Mouse (Mus musculus): ENCODE results near the gene Lgals4.

Lgals4 gene

DNA sequence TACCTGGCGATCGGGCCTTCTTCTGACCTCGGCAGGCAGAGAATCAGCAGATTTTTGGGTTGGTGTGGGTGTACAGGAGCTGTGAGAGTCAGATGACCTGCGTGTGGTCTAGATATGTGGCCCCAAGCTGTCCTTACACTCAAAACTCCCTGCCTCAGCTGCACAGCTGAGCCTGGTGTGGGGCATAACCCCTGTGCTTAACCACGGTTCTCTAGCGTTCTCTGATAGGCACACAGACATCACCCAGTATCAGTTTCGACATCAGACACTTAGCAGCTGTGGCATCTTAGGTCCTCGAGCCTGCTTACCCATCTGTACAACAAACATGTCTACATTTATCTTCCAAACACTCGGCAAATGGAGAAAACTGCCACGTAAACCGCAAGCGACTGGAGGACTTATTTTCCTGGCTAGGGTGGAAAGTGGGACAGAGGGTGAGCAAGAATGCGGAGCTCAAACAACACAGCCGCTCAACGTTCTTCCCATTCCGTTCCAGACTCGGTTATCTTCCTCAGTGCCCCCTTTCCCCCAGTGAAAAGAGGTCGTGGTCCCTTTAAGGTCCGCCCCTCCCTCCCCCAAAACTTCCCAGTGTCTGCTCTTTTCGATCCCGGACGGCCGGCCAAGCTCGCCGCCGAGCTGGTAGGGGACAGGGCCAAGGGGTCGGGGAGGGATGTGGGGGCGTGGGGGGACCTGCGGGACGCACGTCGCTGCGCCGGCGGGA lies 25.3 kb upstream of the Lgals4 start, which contains the start of gene Hnrnpl:
Gene Hnrnpl (plus strand): TSS at position 321 of the 721 bp plus-strand sequence.
- peak; percentile 56 to 93 for DNase-seq (ENCODE audit: inconsistent age in 2 of 2, low spot score in 1 of 2)

DNA sequence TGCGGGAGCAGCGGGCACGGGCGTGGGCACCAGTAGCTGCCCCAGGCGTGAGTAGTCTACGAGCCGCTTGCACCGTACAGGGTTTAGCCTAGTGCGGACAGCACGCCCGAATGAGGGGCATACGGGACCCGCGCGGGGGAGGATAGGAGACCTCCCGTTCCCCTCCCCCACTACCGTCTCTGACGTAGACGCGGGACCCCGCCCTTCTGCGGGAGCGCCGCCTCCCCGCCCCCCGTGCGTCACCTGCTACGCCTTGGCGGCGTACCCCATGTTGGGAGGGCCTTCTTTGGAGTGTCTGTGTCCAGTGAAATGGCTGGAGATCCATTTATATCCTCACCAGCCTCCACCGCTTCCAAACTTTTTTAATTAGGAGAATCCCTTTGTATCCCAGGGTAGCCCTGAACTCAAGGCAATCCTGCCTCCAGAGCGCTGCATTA lies 24.7 kb upstream of the Lgals4 start:
- DNase-seq (ENCODE audit: inconsistent age in 2 of 2, low spot score in 1 of 2): peak; percentile 97 to 99

DNA sequence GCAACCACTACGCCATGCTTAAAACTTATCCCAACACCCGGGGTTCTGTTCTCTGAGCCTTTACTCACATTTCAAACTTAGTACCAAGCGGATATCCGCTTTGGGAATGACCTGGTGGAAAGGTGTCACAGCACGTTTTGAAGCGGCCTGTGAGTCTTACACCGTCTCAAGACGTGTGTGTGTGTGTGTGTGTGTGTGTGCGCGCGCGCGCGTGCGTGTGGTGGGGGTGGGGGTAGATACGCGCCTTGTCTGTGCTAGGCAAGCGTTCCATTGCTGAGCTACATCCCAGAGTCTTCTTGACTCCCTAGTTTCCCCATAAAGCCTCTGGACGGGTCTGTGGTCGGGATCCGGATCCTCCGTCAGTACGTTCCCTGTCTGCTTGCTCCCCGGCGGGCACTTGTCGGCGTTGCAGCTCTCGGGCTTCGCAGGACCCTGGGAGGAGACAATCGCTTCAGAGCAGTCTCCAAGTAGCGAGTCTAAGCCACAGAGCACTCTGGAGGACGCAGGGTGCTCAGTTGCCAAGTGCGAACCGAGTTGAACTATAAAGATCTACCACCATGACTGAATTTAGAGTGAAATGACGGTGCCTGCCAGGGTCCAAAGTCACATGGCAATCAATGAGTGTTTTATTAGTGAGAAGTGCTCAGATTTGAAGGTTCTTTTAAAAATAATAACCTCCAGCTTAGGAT lies 24.1 kb upstream of the Lgals4 start:
- peak; percentile 75 to 93 for DNase-seq (ENCODE audit: inconsistent age in 2 of 2, low spot score in 1 of 2)

DNA sequence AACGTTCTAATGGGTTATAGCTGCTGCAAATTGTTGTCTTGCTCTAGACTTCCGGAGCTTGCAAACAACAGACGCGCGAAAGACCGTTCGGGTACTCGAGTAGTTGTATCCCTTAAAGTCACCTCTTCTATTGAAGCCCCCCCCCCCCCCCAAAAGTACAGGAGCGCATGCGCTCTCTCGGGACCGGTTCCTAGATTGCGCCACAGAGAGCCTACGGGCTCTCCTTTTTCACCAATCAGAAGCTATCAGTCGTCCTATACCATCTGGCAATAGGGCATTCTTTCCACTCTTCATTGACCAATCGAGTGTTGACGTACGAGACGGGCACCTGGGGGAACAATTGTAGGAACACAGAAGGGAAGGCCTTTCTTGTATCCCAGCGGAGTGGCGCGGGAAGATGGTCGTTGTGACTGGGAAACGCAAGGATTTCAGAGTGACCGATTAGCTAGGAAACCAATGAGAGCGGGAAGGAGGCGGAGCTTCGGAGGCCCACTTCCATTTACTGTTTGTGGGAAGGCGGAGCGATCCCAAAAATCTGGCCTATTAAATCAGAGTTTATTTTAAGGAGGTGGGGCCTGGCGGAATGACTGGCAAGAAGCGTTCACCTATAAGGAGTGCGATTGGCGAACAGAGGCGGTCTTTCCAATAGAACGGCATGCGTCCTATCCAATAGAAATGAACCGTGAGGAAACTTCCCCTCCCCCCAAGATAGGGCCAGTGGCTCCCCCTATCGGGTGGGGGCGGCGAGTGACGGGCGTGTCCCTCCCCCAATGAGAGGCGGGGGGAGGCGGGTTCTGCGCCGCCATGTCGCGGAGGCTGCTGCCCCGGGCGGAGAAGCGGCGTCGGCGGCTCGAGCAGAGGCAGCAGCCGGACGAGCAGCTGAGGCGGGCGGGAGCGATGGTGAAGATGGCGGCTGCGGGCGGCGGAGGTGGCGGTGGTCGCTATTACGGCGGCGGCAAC lies 23.3 kb upstream of the Lgals4 start:
- DNase-seq (ENCODE audit: inconsistent age in 2 of 2, low spot score in 1 of 2): peak; percentile 98 to 100

DNA sequence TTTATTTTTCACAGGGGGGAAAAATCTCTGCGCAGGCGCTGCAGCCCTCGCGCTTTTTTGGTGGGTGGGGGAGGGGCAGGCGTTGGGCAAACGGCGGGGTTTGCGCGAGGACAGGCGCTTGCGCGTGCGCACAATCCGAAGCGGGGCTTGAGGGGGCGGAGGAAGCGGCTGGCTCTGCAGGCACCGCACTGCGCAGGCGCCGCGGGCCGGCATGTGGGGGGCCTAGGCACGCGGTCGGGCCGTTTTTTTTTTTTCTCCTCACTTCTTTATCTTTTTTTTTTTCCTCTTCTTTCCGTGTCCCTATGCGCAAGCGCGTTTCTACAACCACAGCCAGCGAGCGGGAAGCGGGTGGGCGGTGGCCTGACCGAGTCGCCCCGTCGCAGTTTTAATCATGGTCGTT lies 22.4 kb upstream of the Lgals4 start:
- DNase-seq (ENCODE audit: inconsistent age in 2 of 2, low spot score in 1 of 2): peak; percentile 95 to 97

DNA sequence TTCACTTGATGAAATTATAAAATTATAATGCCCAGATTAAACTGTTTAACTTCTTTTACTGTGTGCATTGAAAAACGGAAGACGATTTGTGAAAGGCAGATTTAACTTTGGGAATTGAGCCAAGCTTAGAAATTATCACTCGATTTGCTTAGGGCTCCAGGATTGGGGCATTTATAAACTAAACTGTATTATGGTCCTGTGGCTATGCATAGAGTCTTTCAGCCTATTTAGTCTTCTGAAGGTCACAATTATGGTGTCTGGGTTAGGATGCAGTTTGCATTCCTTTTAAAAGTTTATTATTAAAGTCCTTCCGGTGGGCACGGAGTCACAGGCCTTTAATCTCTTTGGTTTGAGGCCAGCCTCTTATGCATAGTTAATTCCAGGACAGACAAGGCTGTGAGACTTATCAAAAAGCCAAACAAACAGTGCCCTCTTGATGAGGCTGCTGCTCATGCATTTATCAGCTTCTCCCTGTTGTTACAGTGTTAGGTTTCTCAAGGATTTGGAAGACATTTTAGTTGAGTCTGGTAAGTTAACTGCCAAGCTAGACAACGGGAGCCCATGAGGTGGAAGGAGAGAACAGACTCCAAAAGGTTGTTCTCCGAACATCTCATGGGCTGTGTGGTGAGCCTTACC lies 21.9 kb upstream of the Lgals4 start:
- DNase-seq (ENCODE audit: inconsistent age in 2 of 2, low spot score in 1 of 2): peak; percentile 15 to 67

DNA sequence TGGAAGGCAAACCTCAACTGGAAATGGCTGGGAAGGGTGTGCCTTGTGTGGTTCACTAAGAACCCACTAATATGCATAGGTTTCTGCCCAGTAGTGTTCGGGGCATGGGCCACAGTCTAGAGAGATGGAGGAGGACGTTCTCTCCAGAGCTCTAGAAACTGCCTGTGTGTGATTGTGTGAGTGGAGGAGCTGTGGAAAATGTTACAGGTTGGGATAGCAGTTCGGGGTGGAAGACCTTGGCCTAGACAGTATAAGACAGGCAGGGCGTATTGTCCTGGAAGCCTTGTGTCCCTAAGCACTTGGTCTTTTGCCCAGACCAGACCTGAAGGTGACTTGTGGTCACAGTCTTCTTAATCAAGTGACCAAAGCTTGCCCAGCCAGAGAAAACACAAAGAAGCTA lies 21.2 kb upstream of the Lgals4 start:
- peak; percentile 51 to 76 for DNase-seq (ENCODE audit: inconsistent age in 2 of 2, low spot score in 1 of 2)

DNA sequence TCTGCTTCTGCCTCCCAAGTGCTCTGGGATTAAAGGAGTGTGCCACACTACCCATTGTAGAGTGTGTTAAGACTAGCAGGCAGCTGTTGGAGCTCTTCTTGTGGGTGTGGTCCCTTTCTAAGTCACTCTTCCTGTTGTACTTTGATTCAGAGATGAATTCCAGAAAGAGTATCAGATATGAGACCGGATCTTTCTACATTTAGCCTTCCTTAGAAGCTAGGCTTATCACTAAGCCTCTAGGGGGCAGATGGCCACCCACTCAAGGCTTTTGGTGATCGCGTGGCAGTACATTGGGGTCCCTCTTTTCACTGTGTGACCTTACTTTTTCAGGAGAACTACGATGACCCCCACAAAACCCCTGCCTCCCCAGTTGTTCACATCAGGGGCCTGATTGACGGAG lies 20.7 kb upstream of the Lgals4 start:
- peak; percentile 15 to 60 for DNase-seq (ENCODE audit: inconsistent age in 2 of 2, low spot score in 1 of 2)

DNA sequence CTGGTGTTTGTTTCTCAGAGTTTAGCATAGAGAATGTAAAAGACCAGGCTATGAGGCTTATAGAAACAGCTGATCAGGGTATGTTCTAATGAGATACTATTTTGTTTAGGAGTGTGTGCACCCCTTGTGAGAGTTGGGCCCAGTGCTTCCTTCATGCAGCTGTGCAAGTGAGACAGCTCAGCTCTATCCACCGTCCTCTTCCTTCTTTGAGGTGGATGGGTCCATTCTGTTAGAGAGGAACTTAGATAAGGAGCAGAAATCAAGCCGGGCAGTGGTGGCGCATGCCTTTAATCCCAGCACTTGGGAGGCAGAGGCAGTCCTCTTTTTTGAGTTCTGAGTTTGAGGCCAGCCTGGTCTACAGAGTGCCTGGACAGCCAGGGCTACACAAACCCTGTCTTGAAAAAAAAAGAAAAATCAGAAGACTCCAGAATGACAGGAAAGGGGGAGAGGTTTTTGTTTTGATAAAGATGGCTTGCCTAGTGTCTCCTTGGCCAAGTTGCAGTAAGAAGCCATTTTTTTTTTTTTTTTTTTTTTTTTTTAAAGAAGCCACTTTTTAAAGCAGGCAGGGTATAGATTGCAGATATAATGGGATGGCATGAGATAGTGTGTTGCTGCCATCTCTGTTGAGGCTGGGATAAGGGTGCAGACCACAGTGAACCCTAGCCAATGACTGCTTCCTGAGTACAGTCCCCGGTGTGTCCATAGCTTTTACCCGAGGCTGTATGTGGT lies 19.2 kb upstream of the Lgals4 start:
- no peak for DNase-seq (ENCODE audit: inconsistent age in 2 of 2, low spot score in 1 of 2)

DNA sequence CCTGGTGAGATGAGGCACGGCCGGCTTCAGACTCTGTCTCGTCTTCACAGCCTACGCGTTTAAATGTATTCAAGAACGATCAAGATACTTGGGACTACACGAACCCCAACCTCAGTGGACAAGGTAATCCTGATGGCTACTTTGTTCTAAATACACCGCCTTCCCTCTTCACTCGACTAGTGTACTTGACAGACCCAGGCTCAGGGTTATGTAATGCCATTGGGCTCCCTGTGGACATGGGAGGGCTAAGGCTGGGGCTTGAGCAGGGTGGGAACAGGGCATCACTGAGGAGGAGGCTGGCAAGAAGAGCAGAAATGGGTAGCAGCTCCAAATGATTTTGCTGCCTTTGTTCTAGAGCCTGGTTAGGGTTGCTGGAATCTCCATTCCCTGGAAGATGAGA lies 18.4 kb upstream of the Lgals4 start:
- no peak for DNase-seq (ENCODE audit: inconsistent age in 2 of 2, low spot score in 1 of 2)

DNA sequence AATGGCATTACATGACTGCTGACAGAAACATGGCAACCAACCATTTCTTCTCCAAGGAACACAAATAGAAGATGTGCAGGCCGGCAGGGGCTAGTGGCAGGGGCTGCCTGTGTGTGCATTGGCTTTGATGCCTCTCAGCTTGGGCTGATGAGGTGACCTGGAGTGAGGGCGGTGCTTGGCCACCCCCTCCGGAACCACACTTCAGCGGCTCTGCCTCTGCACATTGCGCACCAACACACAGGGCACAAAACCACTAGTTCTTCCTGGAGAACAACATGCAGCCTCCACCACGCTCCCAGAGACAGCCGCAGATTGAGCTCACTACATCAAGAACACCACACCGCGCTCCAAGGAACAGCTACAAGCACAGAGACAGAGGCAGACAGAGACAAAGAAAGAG lies 17.5 kb upstream of the Lgals4 start:
- DNase-seq (ENCODE audit: inconsistent age in 2 of 2, low spot score in 1 of 2): peak; percentile 25 to 47

DNA sequence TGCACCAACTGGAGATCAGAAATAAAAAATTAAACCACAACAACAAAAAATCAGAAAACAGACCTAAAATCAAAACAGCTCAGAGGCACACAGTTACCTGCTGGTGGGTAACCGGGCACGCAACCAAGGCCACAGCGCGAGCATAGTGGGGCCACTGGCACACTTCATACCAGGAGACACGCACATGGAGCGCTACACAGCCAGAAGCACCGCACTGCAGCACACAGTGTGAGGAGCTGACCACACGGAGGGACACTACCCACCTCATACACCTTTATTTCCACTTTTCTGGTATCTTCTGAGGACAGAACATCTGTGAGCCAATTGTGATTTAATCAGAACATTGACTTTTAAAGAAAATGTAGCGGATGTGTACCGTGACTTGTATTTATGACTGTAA lies 16.7 kb upstream of the Lgals4 start:
- no peak for DNase-seq (ENCODE audit: inconsistent age in 2 of 2, low spot score in 1 of 2)

DNA sequence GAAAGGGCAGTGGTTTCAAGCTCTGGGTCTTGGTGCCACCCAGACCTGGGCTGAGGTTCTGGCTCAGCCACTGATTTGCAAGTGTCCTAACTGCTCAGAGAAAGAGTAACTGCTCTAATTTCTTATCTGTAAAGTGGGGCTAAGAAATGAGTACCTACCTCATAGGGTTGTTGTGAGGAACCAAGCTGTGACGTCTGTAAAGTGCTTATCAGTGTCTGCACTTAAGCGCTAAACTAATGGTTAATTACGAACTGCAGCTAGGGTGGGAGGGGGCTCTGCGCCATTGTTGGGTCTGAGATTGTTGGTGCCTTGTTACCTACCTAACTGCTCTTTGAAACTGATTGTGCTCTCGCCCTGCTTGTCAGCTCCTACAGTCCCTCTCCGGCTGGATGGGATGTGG lies 16.1 kb upstream of the Lgals4 start:
- DNase-seq (ENCODE audit: inconsistent age in 2 of 2, low spot score in 1 of 2): peak in 1 of 2 experiments; percentile 46

DNA sequence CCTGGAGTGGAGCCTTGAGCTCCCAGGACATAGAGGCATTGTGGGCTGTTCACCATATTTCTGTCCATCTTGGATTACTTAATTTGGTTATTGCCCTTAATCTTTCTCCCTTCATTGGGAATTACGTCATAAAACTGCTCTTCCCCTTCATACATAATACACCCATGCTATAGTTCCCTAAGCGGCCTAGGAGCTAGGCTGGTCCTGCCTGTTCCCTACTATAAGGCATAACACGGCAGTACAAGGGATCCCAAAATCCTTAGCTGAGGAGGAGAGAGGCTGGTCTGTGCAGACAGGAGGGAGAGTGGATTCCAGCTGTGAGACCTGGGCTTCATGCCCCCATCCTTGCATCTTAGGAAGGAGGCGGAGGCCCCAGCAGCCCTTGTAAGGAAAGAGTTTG lies 15.7 kb upstream of the Lgals4 start:
- DNase-seq (ENCODE audit: inconsistent age in 2 of 2, low spot score in 1 of 2): no peak

DNA sequence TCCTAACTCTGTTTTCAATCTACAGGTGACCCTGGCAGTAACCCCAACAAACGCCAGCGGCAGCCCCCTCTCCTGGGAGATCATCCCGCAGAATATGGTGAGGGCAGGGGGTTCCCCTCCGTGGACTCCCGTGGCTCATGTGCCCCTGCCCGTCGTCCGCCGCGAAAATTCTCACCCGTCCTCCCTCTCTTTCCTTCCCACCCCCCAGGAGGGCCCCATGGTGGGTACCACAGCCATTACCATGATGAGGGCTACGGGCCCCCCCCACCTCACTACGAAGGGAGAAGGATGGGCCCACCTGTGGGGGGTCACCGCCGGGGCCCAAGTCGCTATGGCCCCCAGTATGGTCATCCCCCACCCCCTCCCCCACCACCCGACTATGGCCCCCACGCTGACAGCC lies 15.2 kb upstream of the Lgals4 start:
- DNase-seq (ENCODE audit: inconsistent age in 2 of 2, low spot score in 1 of 2): peak in 1 of 2 experiments; percentile 33

DNA sequence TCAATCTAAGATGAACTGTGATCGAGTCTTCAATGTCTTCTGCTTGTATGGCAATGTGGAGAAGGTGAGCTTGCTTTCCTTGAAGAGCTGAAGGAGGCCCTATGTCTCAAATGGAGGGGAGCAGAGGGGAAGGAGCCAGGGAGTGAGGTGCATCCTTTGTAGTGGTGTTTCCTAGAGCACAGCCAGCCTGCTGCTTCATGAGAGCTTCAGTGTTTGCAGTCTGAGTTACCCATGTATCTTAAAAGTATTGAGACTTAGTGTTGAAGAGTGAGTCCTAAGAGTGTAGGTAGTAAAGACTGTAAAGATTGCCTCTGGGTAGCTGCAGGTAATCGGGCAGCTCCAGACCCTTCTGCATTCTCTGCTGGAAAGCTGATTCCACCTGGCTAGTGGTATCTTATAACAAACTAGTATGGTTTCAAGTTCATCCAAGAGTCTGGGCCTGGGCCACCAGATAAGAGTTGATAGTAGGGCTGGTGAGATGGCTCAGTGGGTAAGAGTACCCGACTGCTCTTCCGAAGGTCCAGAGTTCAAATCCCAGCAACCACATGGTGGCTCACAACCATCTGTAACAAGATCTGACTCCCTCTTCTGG lies 14.7 kb upstream of the Lgals4 start:
- no peak for DNase-seq (ENCODE audit: inconsistent age in 2 of 2, low spot score in 1 of 2)

DNA sequence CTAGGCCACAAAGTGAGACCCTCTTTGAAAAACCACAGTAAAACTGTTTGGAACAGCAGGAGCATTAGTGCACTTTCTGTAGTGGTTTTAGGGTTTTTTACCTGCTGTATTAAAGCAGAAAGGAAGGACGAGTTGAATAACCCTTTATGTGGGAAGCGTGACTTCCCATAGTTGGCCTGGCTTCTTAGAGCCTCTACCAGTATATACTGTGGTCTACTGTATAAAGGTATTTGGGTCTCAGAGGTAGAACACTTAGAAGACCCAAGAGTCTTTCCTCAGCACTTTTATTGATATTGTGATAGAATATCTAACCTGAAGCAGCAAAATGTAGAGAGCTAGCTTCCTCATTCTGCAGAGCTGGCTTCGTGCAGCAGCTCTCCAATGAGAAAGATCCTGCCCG lies 14.1 kb upstream of the Lgals4 start:
- DNase-seq (ENCODE audit: inconsistent age in 2 of 2, low spot score in 1 of 2): no peak

DNA sequence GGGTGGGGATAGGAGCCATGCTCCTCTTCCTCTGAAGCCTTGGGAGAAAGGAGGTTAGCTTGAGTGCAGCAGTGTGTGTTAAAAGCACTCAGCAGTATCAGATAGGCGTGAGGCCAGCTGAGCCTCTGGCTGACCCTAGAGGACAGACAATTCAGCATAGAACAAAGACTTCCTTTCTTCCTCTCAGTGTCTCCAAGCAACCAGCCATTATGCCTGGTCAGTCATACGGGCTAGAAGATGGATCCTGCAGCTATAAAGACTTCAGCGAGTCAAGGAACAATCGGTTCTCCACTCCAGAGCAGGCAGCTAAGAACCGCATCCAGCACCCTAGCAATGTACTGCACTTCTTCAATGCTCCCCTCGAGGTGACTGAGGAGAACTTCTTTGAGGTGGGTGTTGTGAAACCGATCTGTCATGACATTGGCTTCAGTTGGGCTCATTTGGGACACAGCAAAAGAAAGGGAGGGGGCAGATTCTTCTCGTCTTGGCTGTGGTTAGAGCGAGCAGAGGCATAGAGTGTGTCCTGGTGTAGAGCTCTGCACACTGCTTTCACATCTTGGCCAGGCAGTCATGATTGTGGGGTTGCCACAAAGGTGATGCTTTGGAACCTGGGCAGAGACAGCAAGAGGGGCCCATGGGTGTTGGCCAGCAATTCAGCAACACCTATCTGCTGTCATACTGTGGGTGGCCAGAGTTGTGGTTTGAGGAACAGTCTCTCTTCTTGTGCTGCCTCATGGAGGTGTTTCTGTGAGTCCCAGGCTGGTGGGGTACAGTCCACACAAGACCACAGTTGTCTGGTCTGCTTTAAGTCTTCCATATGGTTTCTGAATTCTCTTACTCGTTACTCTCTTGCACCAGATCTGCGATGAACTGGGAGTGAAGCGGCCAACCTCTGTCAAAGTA lies 13.0 kb upstream of the Lgals4 start:
- DNase-seq (ENCODE audit: inconsistent age in 2 of 2, low spot score in 1 of 2): peak; percentile 70 to 75
